Mouse (Mus musculus): ENCODE measurements around the gene Mylk. TPM values are rescaled to one million over a fixed set of nuclear protein-coding genes. Genes with fewer than 3 reads are reported as not detected.

The Mylk gene
- total and polyA plus RNA-seq, 3 experiments: 0.04 to 0.10 TPM; not detected in 1

- no peak overlapping the region for H3K4me3 ChIP-seq (replicated peaks in 1 of 3; ENCODE audit: low read depth in 2 of 3, low read length in 2 of 3, poor library complexity in 1 of 3)
- in situ Hi-C loops (cut with MboI; ENCODE audit: low pct_ligation_motif_present, low pct_unique_long_range_greater_than_20kb, low sequenced_read_pairs) (no loop called here), dilution Hi-C loops (cut with MboI; ENCODE audit: extremely low pct_ligation_motif_present, extremely low pct_unique_long_range_greater_than_20kb, low sequenced_read_pairs) (no loop called here)
- H3K4me1 ChIP-seq (ENCODE audit: control insufficient read depth in 1 of 2, insufficient read depth in 2 of 2): peaks cover 18 to 19% of the 10 kb centered on the region in 2 experiments
- H3K79me2 ChIP-seq (replicated peaks; ENCODE audit: control insufficient read depth, extremely low read depth, insufficient read depth, poor library complexity, severe bottlenecking): no peaks in the 10 kb centered on the region
- peaks cover 68% of the 10 kb centered on the region for H3K27me3 ChIP-seq (replicated peaks)
- no peak overlapping the region for H3K9ac ChIP-seq (ENCODE audit: insufficient read depth, low read depth)
- TF ChIP-seq PAX5 (IDR thresholded peaks at IDR 0.05; ENCODE audit: low read length) (no peak), USF1 (IDR thresholded peaks at IDR 0.05; ENCODE audit: low read depth, low read length) (no peak), TCF12 (IDR thresholded peaks at IDR 0.05; ENCODE audit: low read depth, low read length) (no peak), ZC3H11A (IDR thresholded peaks at IDR 0.05; ENCODE audit: low read depth, low read length) (no peak), IRF4 (IDR thresholded peaks at IDR 0.05; ENCODE audit: low read depth, low read length) (no peak), NRF1 (IDR thresholded peaks at IDR 0.05; ENCODE audit: low read depth, low read length) (no peak), JUND (conservative IDR thresholded peaks at IDR 0.05; ENCODE audit: low read depth, low read length) (no peak), CTCF (conservative IDR thresholded peaks at IDR 0.05 in 1 of 2, IDR thresholded peaks at IDR 0.05 in 1 of 2; ENCODE audit: low read depth in 2 of 2, low read length in 2 of 2) (no peak), MXI1 (IDR thresholded peaks at IDR 0.05; ENCODE audit: low read depth, low read length) (no peak), GABPA (IDR thresholded peaks at IDR 0.05; ENCODE audit: insufficient replicate concordance, low read depth, low read length) (no peak), SMC3 (IDR thresholded peaks at IDR 0.05; ENCODE audit: low read depth, low read length) (no peak), NELFE (IDR thresholded peaks at IDR 0.05; ENCODE audit: low read depth, low read length) (no peak), HCFC1 (IDR thresholded peaks at IDR 0.05; ENCODE audit: low read depth, low read length) (no peak), MEF2A (IDR thresholded peaks at IDR 0.05; ENCODE audit: borderline replicate concordance, low read depth, low read length) (no peak), SIN3A (IDR thresholded peaks at IDR 0.05; ENCODE audit: low read length) (no peak), ELF1 (IDR thresholded peaks at IDR 0.05; ENCODE audit: low read depth, low read length) (no peak), KAT2A (IDR thresholded peaks at IDR 0.05; ENCODE audit: insufficient replicate concordance, low read length) (no peak), UBTF (IDR thresholded peaks at IDR 0.05; ENCODE audit: low read depth, low read length) (no peak)
- no peak overlapping the region for H3K4me2 ChIP-seq (ENCODE audit: insufficient read depth, low read depth, poor library complexity, severe bottlenecking)
- H3K27ac ChIP-seq (ENCODE audit: insufficient read depth, low read depth): no peak overlapping the region
- no peaks in the 10 kb centered on the region for H3K36me3 ChIP-seq (replicated peaks in 1 of 2; ENCODE audit: control insufficient read depth in 1 of 2, insufficient read depth in 1 of 2, low read length in 1 of 2)
- no peak for DNase-seq (ENCODE audit: extremely low read depth)
- H3K9me3 ChIP-seq (replicated peaks; ENCODE audit: low read length): no peaks in the 10 kb centered on the region
Observed at GRCm38 (mm10) chr16:34993694-34994330, 248.8 kb downstream of the Mylk start.

GRCm38 (mm10) chr16:34994641-34995141 lies 249.7 kb downstream of the Mylk start:
- Histone ChIP-seq H3K79me2 (replicated peaks; ENCODE audit: control insufficient read depth, extremely low read depth, insufficient read depth, poor library complexity, severe bottlenecking) (no peaks in the 10 kb centered on the region), H3K36me3 (replicated peaks in 1 of 2; ENCODE audit: control insufficient read depth in 1 of 2, insufficient read depth in 1 of 2, low read length in 1 of 2) (no peaks in the 10 kb centered on the region)
- dilution Hi-C loops (cut with MboI; ENCODE audit: extremely low pct_ligation_motif_present, extremely low pct_unique_long_range_greater_than_20kb, low sequenced_read_pairs): no loop called here

More at GRCm38 (mm10) chr16:34994641-34995141, 249.7 kb downstream of the Mylk start:
- in situ Hi-C loops (cut with MboI; ENCODE audit: low pct_ligation_motif_present, low pct_unique_long_range_greater_than_20kb, low sequenced_read_pairs): no loop called here
- Histone ChIP-seq H3K4me2 (ENCODE audit: insufficient read depth, low read depth, poor library complexity, severe bottlenecking) (no peak overlapping the region), H3K27me3 (replicated peaks) (peaks cover 59% of the 10 kb centered on the region), H3K9me3 (replicated peaks; ENCODE audit: low read length) (no peaks in the 10 kb centered on the region), H3K4me1 (ENCODE audit: control insufficient read depth in 1 of 2, insufficient read depth in 2 of 2) (peaks cover 19% of the 10 kb centered on the region in 2 experiments), H3K9ac (ENCODE audit: insufficient read depth, low read depth) (no peak overlapping the region), H3K4me3 (replicated peaks in 1 of 3; ENCODE audit: low read depth in 2 of 3, low read length in 2 of 3, poor library complexity in 1 of 3) (no peak overlapping the region), H3K27ac (ENCODE audit: insufficient read depth, low read depth) (no peak overlapping the region)
- DNase-seq (ENCODE audit: extremely low read depth): no peak
- TF ChIP-seq JUND (conservative IDR thresholded peaks at IDR 0.05; ENCODE audit: low read depth, low read length): no peak
- no peak for TF ChIP-seq SMC3 (IDR thresholded peaks at IDR 0.05; ENCODE audit: low read depth, low read length)
- no peak for TF ChIP-seq NELFE (IDR thresholded peaks at IDR 0.05; ENCODE audit: low read depth, low read length)
- TF ChIP-seq EP300 (IDR thresholded peaks at IDR 0.05; ENCODE audit: low read length): no peak
- TF ChIP-seq POLR2AphosphoS2 (IDR thresholded peaks at IDR 0.05; ENCODE audit: low read depth, low read length): no peak
- TF ChIP-seq TBP (conservative IDR thresholded peaks at IDR 0.05; ENCODE audit: low read depth, low read length): no peak
- no peak for TF ChIP-seq RCOR1 (conservative IDR thresholded peaks at IDR 0.05; ENCODE audit: low read depth, low read length)
- no peak for TF ChIP-seq TCF12 (IDR thresholded peaks at IDR 0.05; ENCODE audit: low read depth, low read length)
- TF ChIP-seq E2F4 (IDR thresholded peaks at IDR 0.05; ENCODE audit: insufficient replicate concordance, low read depth, low read length): no peak
- TF ChIP-seq MYC (IDR thresholded peaks at IDR 0.05; ENCODE audit: low read depth, low read length): no peak
- no peak for TF ChIP-seq USF2 (conservative IDR thresholded peaks at IDR 0.05; ENCODE audit: low read depth, low read length)

Measured in CH12.LX (cell line).